8 mouse cellular contexts compared by ENCODE assay signal in genomic region chr9:37347988-37348642, GRCm38 (mm10). TPM values are rescaled to one million over a fixed set of nuclear protein-coding genes. Genes with fewer than 3 reads are reported as not detected.
DNase-seq lines count a peak whose midpoint lies in the region; ATAC-seq lines count a peak whose summit lies in the region.

Gene Ccdc15 (minus strand): TSS chr9:37348432.

- WGBS in hindbrain, embryonic 12.5 days = under 1% methylated on average over 40 of the region's 41 CpGs

- peaks cover 8% of the 10 kb centered on the region for H3K4me1 ChIP-seq in hindbrain, embryonic 12.5 days

- no peaks in the 10 kb centered on the region for H3K36me3 ChIP-seq in hindbrain, embryonic 12.5 days

- H3K4me2 ChIP-seq in hindbrain, embryonic 12.5 days (replicated peaks) = peak within 1 kb of the TSS; percentile 90

- peak; percentile 97 for DNase-seq in NIH3T3 (ENCODE audit: low read depth)
- DNase-seq in cerebellum, postnatal 10 days = peak; percentile 99
- DNase-seq in frontal cortex, postnatal 10 days (ENCODE audit: low spot score in 2 of 2) = peak; percentile 94 to 97
- DNase-seq in layer of hippocampus, postnatal 14 days (ENCODE audit: low spot score in 2 of 2) = peak; percentile 96 to 98
- DNase-seq in lung, postnatal 14 days = peak; percentile 99
- DNase-seq in retina, adult 2 months (ENCODE audit: low read depth, low spot score) = peak; percentile 94
- DNase-seq in thymus, postnatal 36 days = peak; percentile 97 to 98

- peak within 1 kb of the TSS; percentile 79 for H3K27ac ChIP-seq in hindbrain, embryonic 12.5 days

- H3K27me3 ChIP-seq in hindbrain, embryonic 12.5 days = no peaks in the 10 kb centered on the region

- peak within 1 kb of the TSS; percentile 59 for H3K4me3 ChIP-seq in hindbrain, embryonic 12.5 days

- peak within 1 kb of the TSS; percentile 66 for H3K9ac ChIP-seq in hindbrain, embryonic 12.5 days

- H3K9me3 ChIP-seq in hindbrain, embryonic 12.5 days (replicated peaks) = no peaks in the 10 kb centered on the region

- ATAC-seq in hindbrain, embryonic 12.5 days (ENCODE audit: low FRiP score) = peak; percentile 99

RNA-seq across cellular contexts. Expression of gene Ccdc15, which starts in this region (rescaled TPM):
- polyA plus RNA-seq in hindbrain, embryonic 12.5 days (2016; fragmentation: Nextera tagmentation; extraction: Ambion mirVana) = 8.2 and 10.5 TPM in 2 replicates
- total RNA-seq in layer of hippocampus, postnatal 14 days (2021) = 1 to 10 TPM; 2.2 to 2.7 TPM

Comparison
In these comparisons a context has a peak if more than half of its experiments do, and no peak if none do; other contexts are left out.
1. Peak in every context shown above with its lines: DNase-seq, ATAC-seq, H3K4me3 ChIP-seq and H3K27ac ChIP-seq.